Comparison of ENCODE assay signal across 9 mouse cellular contexts in genomic region chr9:107677819-107678526, GRCm38 (mm10). TPM values are rescaled to one million over a fixed set of nuclear protein-coding genes. Genes with fewer than 3 reads are reported as not detected.
DNase-seq lines count a peak whose midpoint lies in the region; ATAC-seq and TF ChIP-seq lines count a peak whose summit lies in the region.
"Not testable (repeated sequence)": the region's sequence is repeated elsewhere in the genome, so short reads cannot be mapped to it uniquely, and the experiment has no call there.
"Had no signal": no experiment of that assay in that cellular context is flagged by ENCODE, and none has a peak within 500 bp of the region (broad histone marks: within the 10 kb centered on the region; RNA-seq: fewer than 3 reads in every experiment).

No protein-coding gene starts in this region.

- dilution Hi-C loops in CH12.LX (cut with MboI; ENCODE audit: extremely low pct_ligation_motif_present, extremely low pct_unique_long_range_greater_than_20kb, low sequenced_read_pairs), result not testable (repeated sequence)

- DNase-seq in CH12.LX (ENCODE audit: extremely low read depth), result peak; percentile 80
- peak; percentile 87 for DNase-seq in brain, adult 2 months (ENCODE audit: low read depth, low spot score)
- DNase-seq in embryo, embryonic 9.5 days (ENCODE audit: extremely low spot score), result peak; percentile 64
- DNase-seq in heart, postnatal 0 days (ENCODE audit: low spot score), result peak; percentile 62
- peak; percentile 87 for DNase-seq in layer of hippocampus, adult 11-12 months (ENCODE audit: low spot score)
- peak; percentile 55 for DNase-seq in liver, embryonic 13.5 days
- peak; percentile 61 for DNase-seq in neural tube, embryonic 11.5 days (ENCODE audit: low spot score)
- peak; percentile 63 for DNase-seq in testis, postnatal 14 days (ENCODE audit: low spot score)

- not testable (repeated sequence) for H3K36me3 ChIP-seq in CH12.LX (replicated peaks in 1 of 2; ENCODE audit: control insufficient read depth in 1 of 2, insufficient read depth in 1 of 2, low read length in 1 of 2); heart, postnatal 0 days (replicated peaks; ENCODE audit: control insufficient read depth, insufficient read depth, low read length); liver, embryonic 13.5 days; neural tube, embryonic 11.5 days (ENCODE audit: control insufficient read depth, insufficient read depth, low read length)

- peak; percentile 45 for TF ChIP-seq RAD21 in CH12.LX (IDR thresholded peaks at IDR 0.05; ENCODE audit: low read depth, low read length)

- H3K9ac ChIP-seq in CH12.LX (ENCODE audit: insufficient read depth, low read depth); heart, postnatal 0 days (replicated peaks; ENCODE audit: low read depth, low read length); liver, embryonic 13.5 days; neural tube, embryonic 11.5 days (ENCODE audit: low read length): not testable (repeated sequence)

- not testable (repeated sequence) for H3K9me3 ChIP-seq in CH12.LX (replicated peaks; ENCODE audit: low read length); heart, postnatal 0 days (replicated peaks; ENCODE audit: control insufficient read depth, low read length); liver, embryonic 13.5 days (replicated peaks); neural tube, embryonic 11.5 days (ENCODE audit: control insufficient read depth, low read length)

- TF ChIP-seq CTCF in CH12.LX (conservative IDR thresholded peaks at IDR 0.05 in 1 of 2, IDR thresholded peaks at IDR 0.05 in 1 of 2; ENCODE audit: low read depth in 2 of 2, low read length in 2 of 2), result peak; percentile 61 to 69
- TF ChIP-seq CTCF in heart, postnatal 0 days (IDR thresholded peaks at IDR 0.05; ENCODE audit: low read depth), result peak; percentile 68

- H3K4me1 ChIP-seq in CH12.LX (ENCODE audit: control insufficient read depth in 1 of 2, insufficient read depth in 2 of 2), result peaks cover 8 to 25% of the 10 kb centered on the region in 2 experiments
- not testable (repeated sequence) for H3K4me1 ChIP-seq in heart, postnatal 0 days (ENCODE audit: control insufficient read depth, insufficient read depth); neural tube, embryonic 11.5 days (ENCODE audit: control insufficient read depth, insufficient read depth, low read length)
- H3K4me1 ChIP-seq in liver, embryonic 13.5 days (replicated peaks), result peaks cover 24% of the 10 kb centered on the region

- in situ Hi-C loops in CH12.LX (cut with MboI; ENCODE audit: low pct_ligation_motif_present, low pct_unique_long_range_greater_than_20kb, low sequenced_read_pairs), result loop anchor here (5.0 kb wide), 1 partner anchor 36 kb away; no protein-coding TSS in a partner anchor

- not testable (repeated sequence) for H3K4me3 ChIP-seq in CH12.LX (replicated peaks in 1 of 3; ENCODE audit: low read depth in 2 of 3, low read length in 2 of 3, poor library complexity in 1 of 3); heart, postnatal 0 days (ENCODE audit: low read depth, low read length); liver, embryonic 13.5 days (replicated peaks); neural tube, embryonic 11.5 days (ENCODE audit: low read depth, low read length)

- H3K79me2 ChIP-seq in CH12.LX (replicated peaks; ENCODE audit: control insufficient read depth, extremely low read depth, insufficient read depth, poor library complexity, severe bottlenecking), result not testable (repeated sequence)

- TF ChIP-seq EP300 in CH12.LX (IDR thresholded peaks at IDR 0.05; ENCODE audit: low read length); heart, postnatal 0 days (IDR thresholded peaks at IDR 0.05; ENCODE audit: low read depth): not testable (repeated sequence)

- H3K27me3 ChIP-seq in CH12.LX (replicated peaks), result peaks cover 80% of the 10 kb centered on the region
- H3K27me3 ChIP-seq in heart, postnatal 0 days (ENCODE audit: control insufficient read depth, insufficient read depth, low read length), result peaks cover 34% of the 10 kb centered on the region
- H3K27me3 ChIP-seq in liver, embryonic 13.5 days, result peaks cover 66% of the 10 kb centered on the region
- peaks cover 30% of the 10 kb centered on the region for H3K27me3 ChIP-seq in neural tube, embryonic 11.5 days (ENCODE audit: control insufficient read depth, insufficient read depth, low read length)

- not testable (repeated sequence) for TF ChIP-seq POLR2A in CH12.LX (IDR thresholded peaks at IDR 0.05; ENCODE audit: low read depth, low read length)

- ATAC-seq in heart, postnatal 0 days (ENCODE audit: insufficient read depth, low read depth); liver, embryonic 13.5 days (ENCODE audit: low read depth); neural tube, embryonic 11.5 days (ENCODE audit: insufficient read depth, low FRiP score, low TSS enrichment): not testable (repeated sequence)

- H3K4me2 ChIP-seq in CH12.LX (ENCODE audit: insufficient read depth, low read depth, poor library complexity, severe bottlenecking), result peak overlapping the region; percentile 76
- not testable (repeated sequence) for H3K4me2 ChIP-seq in heart, postnatal 0 days (ENCODE audit: low read depth, low read length); liver, embryonic 13.5 days; neural tube, embryonic 11.5 days (ENCODE audit: low read depth)

- 30% methylated on average over 14 of the region's 14 CpGs for WGBS in heart, postnatal 0 days
- WGBS in liver, embryonic 13.5 days (ENCODE audit: insufficient replicate concordance), result 30% methylated on average over 14 of the region's 14 CpGs
- 42% methylated on average over 14 of the region's 14 CpGs for WGBS in neural tube, embryonic 11.5 days

- not testable (repeated sequence) for H3K27ac ChIP-seq in CH12.LX (ENCODE audit: insufficient read depth, low read depth); heart, postnatal 0 days (ENCODE audit: low read depth); liver, embryonic 13.5 days; neural tube, embryonic 11.5 days (ENCODE audit: low read depth, low read length)

TF ChIP-seq in CH12.LX, 34 proteins besides CTCF, POLR2A, EP300 and RAD21:
- TF ChIP-seq ZNF384 (IDR thresholded peaks at IDR 0.05; ENCODE audit: low read depth, low read length) (peak; percentile 90), TCF12 (IDR thresholded peaks at IDR 0.05; ENCODE audit: low read depth, low read length) (0 out of 2 replicates have a peak, but pooled peaks have one; percentile 10), SMC3 (IDR thresholded peaks at IDR 0.05; ENCODE audit: low read depth, low read length) (peak; percentile 59), TBP (conservative IDR thresholded peaks at IDR 0.05; ENCODE audit: low read depth, low read length) (peak; percentile 79), RCOR1 (conservative IDR thresholded peaks at IDR 0.05; ENCODE audit: low read depth, low read length) (0 out of 2 replicates have a peak, but pooled peaks have one; percentile 10)
TF ChIP-seq in CH12.LX: peak in this region for 5; not testable (repeated sequence) for 29.

RNA-seq across cellular contexts. Expression of gene Gnat1, which starts 1.5 kb away (rescaled TPM):
- total RNA-seq in CH12.LX (2012; rRNA removed) (not detected in 2 replicates), CH12.LX (2014; rRNA removed) (not detected in 2 replicates)
- polyA plus RNA-seq in CH12.LX (2012; ENCODE audit: insufficient read length, low read depth), result 2.0 and 3.0 TPM in 2 replicates
- total RNA-seq in heart, postnatal 0 days (2014; rRNA removed; ENCODE audit: low replicate concordance), result not detected in 2 replicates
- polyA plus RNA-seq in heart, postnatal 0 days (2015; fragmentation: Nextera tagmentation; extraction: Ambion mirVana), result 0.25 and 0.33 TPM in 2 replicates
- polyA plus RNA-seq in liver, embryonic 13.5 days (2015; fragmentation: Nextera tagmentation; extraction: Ambion mirVana), result 1.1 and 1.5 TPM in 2 replicates
- polyA plus RNA-seq in neural tube, embryonic 11.5 days (2014; fragmentation: Nextera tagmentation; extraction: Ambion mirVana), result 1.9 and 2.4 TPM in 2 replicates
- total RNA-seq: gastrocnemius, postnatal 4 days had no signal

RNA-seq across cellular contexts. Expression of gene Slc38a3, which starts 8.6 kb away (rescaled TPM):
- total RNA-seq in CH12.LX (2012; rRNA removed), result 0.04 TPM in 1 of 2 replicates, not detected in the other
- not detected in 2 replicates for total RNA-seq in CH12.LX (2014; rRNA removed)
- not detected in 2 replicates for polyA plus RNA-seq in CH12.LX (2012; ENCODE audit: insufficient read length, low read depth)
- 8.9 and 16.9 TPM in 2 replicates for total RNA-seq in heart, postnatal 0 days (2014; rRNA removed; ENCODE audit: low replicate concordance)
- polyA plus RNA-seq in heart, postnatal 0 days (2015; fragmentation: Nextera tagmentation; extraction: Ambion mirVana), result 2.7 and 4.0 TPM in 2 replicates
- polyA plus RNA-seq in liver, embryonic 13.5 days (2015; fragmentation: Nextera tagmentation; extraction: Ambion mirVana), result 5.4 and 5.9 TPM in 2 replicates
- polyA plus RNA-seq in neural tube, embryonic 11.5 days (2014; fragmentation: Nextera tagmentation; extraction: Ambion mirVana), result 6.8 and 7.2 TPM in 2 replicates

RNA-seq across cellular contexts. Expression of gene Sema3f, which starts 32.3 kb away (rescaled TPM):
- total RNA-seq in CH12.LX (2012; rRNA removed), result 0.50 and 1.1 TPM in 2 replicates
- 0.24 TPM in 1 of 2 replicates, not detected in the other for total RNA-seq in CH12.LX (2014; rRNA removed)
- 0.36 and 1.6 TPM in 2 replicates for polyA plus RNA-seq in CH12.LX (2012; ENCODE audit: insufficient read length, low read depth)
- total RNA-seq in heart, postnatal 0 days (2014; rRNA removed; ENCODE audit: low replicate concordance), result 38.4 and 59.5 TPM in 2 replicates
- polyA plus RNA-seq in heart, postnatal 0 days (2015; fragmentation: Nextera tagmentation; extraction: Ambion mirVana), result 2.6 and 2.7 TPM in 2 replicates
- polyA plus RNA-seq in liver, embryonic 13.5 days (2015; fragmentation: Nextera tagmentation; extraction: Ambion mirVana), result 0.93 and 1.0 TPM in 2 replicates
- 15.3 and 17.0 TPM in 2 replicates for polyA plus RNA-seq in neural tube, embryonic 11.5 days (2014; fragmentation: Nextera tagmentation; extraction: Ambion mirVana)

RNA-seq across cellular contexts. Expression of gene Gnai2, which starts 42.8 kb away (rescaled TPM):
- total RNA-seq in CH12.LX (2012; rRNA removed), result 154 and 160 TPM in 2 replicates
- total RNA-seq in CH12.LX (2014; rRNA removed), result 86.2 and 98.2 TPM in 2 replicates
- polyA plus RNA-seq in CH12.LX (2012; ENCODE audit: insufficient read length, low read depth), result 262 and 286 TPM in 2 replicates
- 472 and 473 TPM in 2 replicates for total RNA-seq in heart, postnatal 0 days (2014; rRNA removed; ENCODE audit: low replicate concordance)
- polyA plus RNA-seq in heart, postnatal 0 days (2015; fragmentation: Nextera tagmentation; extraction: Ambion mirVana), result 291 and 295 TPM in 2 replicates
- 144 and 163 TPM in 2 replicates for polyA plus RNA-seq in liver, embryonic 13.5 days (2015; fragmentation: Nextera tagmentation; extraction: Ambion mirVana)
- 434 and 452 TPM in 2 replicates for polyA plus RNA-seq in neural tube, embryonic 11.5 days (2014; fragmentation: Nextera tagmentation; extraction: Ambion mirVana)
